ENCODE assay signal across 20 mouse cellular contexts in the genomic region with DNA sequence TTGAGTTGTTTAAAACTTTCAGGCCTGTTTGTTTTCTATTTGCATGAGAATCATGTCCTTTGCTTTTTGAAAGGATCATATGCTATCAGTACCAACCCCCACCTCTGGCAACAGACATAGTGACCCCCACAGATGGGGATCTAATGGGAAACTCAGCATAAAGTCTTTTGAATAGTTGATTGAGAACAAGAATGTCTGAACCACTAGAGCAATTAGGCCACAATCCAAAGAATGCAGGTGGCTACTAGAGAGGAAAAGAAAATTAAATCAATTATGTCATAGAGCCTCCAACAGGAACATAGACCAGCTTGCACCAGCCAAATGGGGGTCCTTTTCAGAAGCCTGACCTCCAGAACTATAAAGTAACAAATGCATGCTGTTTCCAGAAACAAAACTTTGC.
"Had no signal": no experiment of that assay in that cellular context is flagged by ENCODE, and none has a peak within 500 bp of the region (broad histone marks: within the 10 kb centered on the region; RNA-seq: fewer than 3 reads in every experiment).

No protein-coding gene starts in this region.

- H3K36me3 ChIP-seq: kidney, embryonic 15.5 days; limb, embryonic 12.5 days; limb, embryonic 15.5 days; lung, embryonic 15.5 days; midbrain, embryonic 15.5 days; neural tube, embryonic 12.5 days; neural tube, embryonic 15.5 days had no signal

- ATAC-seq: liver, postnatal 0 days; midbrain, embryonic 15.5 days had no signal

- H3K27me3 ChIP-seq: kidney, embryonic 15.5 days; limb, embryonic 12.5 days; limb, embryonic 15.5 days; lung, embryonic 15.5 days; megakaryocyte, embryonic 14.5 days; midbrain, embryonic 15.5 days; neural tube, embryonic 12.5 days; neural tube, embryonic 15.5 days had no signal

- H3K27ac ChIP-seq: kidney, embryonic 15.5 days; left cerebral cortex, adult 2 months; limb, embryonic 12.5 days; limb, embryonic 15.5 days; liver, embryonic 14.5 days; lung, embryonic 15.5 days; midbrain, embryonic 15.5 days; neural tube, embryonic 12.5 days; neural tube, embryonic 15.5 days had no signal

- H3K4me3 ChIP-seq: kidney, embryonic 15.5 days; left cerebral cortex, adult 2 months; limb, embryonic 12.5 days; limb, embryonic 15.5 days; lung, embryonic 15.5 days; megakaryocyte, embryonic 14.5 days; midbrain, embryonic 15.5 days; neural tube, embryonic 12.5 days; neural tube, embryonic 15.5 days had no signal

- H3K9ac ChIP-seq: kidney, embryonic 15.5 days; limb, embryonic 12.5 days; limb, embryonic 15.5 days; liver, embryonic 14.5 days; liver, postnatal 0 days; lung, embryonic 15.5 days; midbrain, embryonic 15.5 days; neural tube, embryonic 12.5 days; neural tube, embryonic 15.5 days had no signal

- H3K4me2 ChIP-seq: kidney, embryonic 15.5 days; limb, embryonic 12.5 days; limb, embryonic 15.5 days; liver, embryonic 11.5 days; lung, embryonic 15.5 days; midbrain, embryonic 11.5 days; midbrain, embryonic 15.5 days; neural tube, embryonic 12.5 days; neural tube, embryonic 15.5 days had no signal

- H3K4me1 ChIP-seq: kidney, embryonic 15.5 days; limb, embryonic 12.5 days; limb, embryonic 15.5 days; lung, embryonic 15.5 days; megakaryocyte, embryonic 14.5 days; midbrain, embryonic 15.5 days; neural tube, embryonic 12.5 days; neural tube, embryonic 15.5 days had no signal

- DNase-seq: kidney, adult 8-10 months; kidney, postnatal 10 days; kidney, postnatal 36 days; layer of hippocampus, postnatal 36 days; liver, postnatal 0 days; lung, postnatal 10 days; lung, postnatal 36 days; thymus, postnatal 25 days had no signal

- H3K9me3 ChIP-seq: kidney, embryonic 15.5 days; limb, embryonic 12.5 days; limb, embryonic 15.5 days; lung, embryonic 15.5 days; midbrain, embryonic 15.5 days; neural tube, embryonic 12.5 days; neural tube, embryonic 15.5 days had no signal
